Mouse (Mus musculus) lung, embryonic 14.5 days (tissue): ENCODE measurements around the gene Fbxw28. TPM values are rescaled to one million over a fixed set of nuclear protein-coding genes. Genes with fewer than 3 reads are reported as not detected.
"Not testable (repeated sequence)": the region's sequence is repeated elsewhere in the genome, so short reads cannot be mapped to it uniquely, and the experiment has no call there.

Experiments used
- ATAC-seq: fragments of 200-750 bp; cut with Nextera tagmentation; 2 replicates; pipeline ENCODE4 v1.8.0; 2017; ENCODE audit warnings: mild to moderate bottlenecking, moderate TSS enrichment, moderate library complexity; ENCODE audit not compliant: insufficient read depth
- DNase-seq: peaks from one replicate; pipeline ENCODE4 v3.0.0-alpha.2; 2015
- H3K27ac ChIP-seq: fragments of 300-500 bp; sonication (generic); 2 replicates; pipeline ENCODE4 v1.5.1; 2014; ENCODE audit warnings: low read depth, mild to moderate bottlenecking, moderate library complexity
- H3K27me3 ChIP-seq: fragments of 300-500 bp; sonication (generic); 2 replicates; pipeline ENCODE4 v1.6.1; 2014; ENCODE audit warnings: low read length, control low read depth; ENCODE audit not compliant: insufficient read depth
- H3K36me3 ChIP-seq: fragments of 300-500 bp; sonication (generic); 2 replicates; pipeline ENCODE4 v1.6.1; 2014; ENCODE audit warnings: control low read depth; ENCODE audit not compliant: insufficient read depth
- H3K4me1 ChIP-seq: fragments of 300-500 bp; sonication (generic); 2 replicates; pipeline ENCODE4 v1.6.1; 2014; ENCODE audit warnings: antibody characterized with exemption, control low read depth; ENCODE audit not compliant: insufficient read depth
- H3K4me2 ChIP-seq: fragments of 300-500 bp; sonication (generic); 2 replicates; pipeline ENCODE4 v1.6.1; 2014; ENCODE audit warnings: mild to moderate bottlenecking
- H3K4me3 ChIP-seq: fragments of 300-500 bp; sonication (generic); 2 replicates; pipeline ENCODE4 v1.5.1; 2014; ENCODE audit warnings: low read depth, low read length
- H3K9ac ChIP-seq: fragments of 300-500 bp; sonication (generic); 2 replicates; pipeline ENCODE4 v1.6.1; 2014
- H3K9me3 ChIP-seq: fragments of 300-500 bp; sonication (generic); 2 replicates; pipeline ENCODE4 v1.6.1; 2016; ENCODE audit warnings: low read depth, low read length, control low read depth
- WGBS: fragments of 180-500 bp; shearing (Covaris S2); extraction: QIAGEN DNeasy Blood & Tissue Kit; methylation state at CpG from one replicate; pipeline ENCODE4 v1.1.7; 2014; 5-methylcytosine and 5-hydroxymethylcytosine counted together
- polyA plus RNA-seq: library from polyadenylated mRNA; unstranded; fragments of >200 nt; fragmentation: Nextera tagmentation; extraction: Ambion mirVana; gene quantifications from 2 replicates; pipeline ENCODE4 v1.2.1, GENCODE M21; 2014

The Fbxw28 gene
- polyA plus RNA-seq: not detected in 2 replicates

GRCm38 (mm10) chr9:109339559-109339958 is at the start of gene Fbxw28:
TSS of gene Fbxw28 (minus strand) at chr9:109339659.
- DNase-seq, ATAC-seq: not testable (repeated sequence)
- no CpG with 5 or more reads among the region's 1 CpGs for WGBS

GRCm38 (mm10) chr9:109287576-109287975 is 51.9 kb downstream of the Fbxw28 start, which contains the start of gene Fbxw14:
TSS of gene Fbxw14 (minus strand) at chr9:109287676.
- not testable (repeated sequence) for DNase-seq, H3K9ac ChIP-seq, ATAC-seq, H3K36me3 ChIP-seq, H3K27ac ChIP-seq, H3K27me3 ChIP-seq, H3K4me2 ChIP-seq, H3K4me1 ChIP-seq, H3K9me3 ChIP-seq, H3K4me3 ChIP-seq
- WGBS: no CpG with 5 or more reads among the region's 1 CpGs

More at GRCm38 (mm10) chr9:109339559-109339958, at the start of gene Fbxw28:
- H3K4me2 ChIP-seq, H3K4me1 ChIP-seq, H3K36me3 ChIP-seq, H3K27me3 ChIP-seq, H3K4me3 ChIP-seq, H3K27ac ChIP-seq, H3K9ac ChIP-seq, H3K9me3 ChIP-seq: not testable (repeated sequence)

Other genes starting within 250 kb of the Fbxw28 start
- 16.1 and 18.4 TPM in 2 replicates for gene Plxnb1, start 244.3 kb downstream of the Fbxw28 start, polyA plus RNA-seq
- not detected in 2 replicates for gene Fbxw21, start 177.6 kb downstream of the Fbxw28 start, polyA plus RNA-seq
- not detected in 2 replicates for gene Fbxw13, start 143.7 kb downstream of the Fbxw28 start, polyA plus RNA-seq
- gene Fbxw20, start 104.9 kb downstream of the Fbxw28 start, polyA plus RNA-seq: not detected in 2 replicates
- gene Fbxw14, start 52.0 kb downstream of the Fbxw28 start, polyA plus RNA-seq: not detected in 2 replicates
- not detected in 2 replicates for gene Fbxw22, start 64.6 kb upstream of the Fbxw28 start, polyA plus RNA-seq
- gene Fbxw16, start 109.5 kb upstream of the Fbxw28 start, polyA plus RNA-seq: not detected in 2 replicates
- not detected in 2 replicates for gene Fbxw19, start 156.2 kb upstream of the Fbxw28 start, polyA plus RNA-seq
- gene Fbxw15, start 228.6 kb upstream of the Fbxw28 start, polyA plus RNA-seq: not detected in 2 replicates